Mouse (Mus musculus): ENCODE data around the gene Hoxd8. TPM values are rescaled to one million over a fixed set of nuclear protein-coding genes. Genes with fewer than 3 reads are reported as not detected.

Gene Hoxd8
- total RNA-seq, 2 experiments from 2014 or later: not detected

DNA sequence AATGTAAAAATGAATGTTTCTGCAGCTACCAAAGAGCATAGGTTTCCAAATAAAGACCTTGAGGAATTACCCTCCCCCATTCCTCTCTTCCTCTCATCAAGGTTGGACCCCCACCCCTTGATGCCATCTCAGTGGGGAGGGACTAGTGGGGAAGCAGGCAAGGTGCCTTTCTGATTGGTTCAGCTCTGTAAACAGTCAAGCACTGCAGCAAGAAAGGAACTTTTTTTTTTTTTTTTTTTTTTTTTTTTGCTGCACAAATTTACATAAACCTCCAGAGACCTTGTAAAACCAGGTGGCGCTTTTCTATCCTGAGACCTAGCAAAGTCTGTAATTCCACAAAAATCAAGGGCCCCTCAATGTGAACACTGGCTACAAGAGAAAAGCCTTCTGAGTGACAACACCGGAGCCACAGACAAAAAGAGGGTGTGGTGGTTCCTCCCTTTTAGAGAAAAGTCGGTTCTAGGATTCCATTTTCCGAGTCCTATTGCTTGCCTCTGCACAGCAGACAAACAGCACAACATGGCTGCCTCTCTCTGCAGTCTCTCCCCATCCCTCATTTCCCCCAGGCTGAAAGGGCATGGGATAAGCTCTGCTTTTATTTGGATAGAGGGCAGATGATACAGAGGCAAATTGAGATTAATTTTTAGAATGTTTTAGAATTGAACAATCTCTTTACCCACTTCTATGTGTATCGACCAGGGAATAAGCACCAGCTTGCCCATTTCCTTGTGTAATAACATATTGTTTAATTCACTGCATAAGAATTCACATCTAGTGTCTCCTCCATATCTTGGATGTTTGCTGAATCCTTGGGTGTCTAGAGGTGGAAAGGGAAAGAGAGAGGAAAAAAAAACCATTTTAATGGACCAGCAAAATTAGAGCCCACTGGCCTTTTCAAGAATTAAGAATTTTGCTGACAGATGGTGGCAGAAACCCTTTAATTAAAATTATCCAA lies 5.3 kb downstream of the Hoxd8 start:
- ATAC-seq (replicated peaks; ENCODE audit: low FRiP score, poor library complexity, severe bottlenecking): no peak

DNA sequence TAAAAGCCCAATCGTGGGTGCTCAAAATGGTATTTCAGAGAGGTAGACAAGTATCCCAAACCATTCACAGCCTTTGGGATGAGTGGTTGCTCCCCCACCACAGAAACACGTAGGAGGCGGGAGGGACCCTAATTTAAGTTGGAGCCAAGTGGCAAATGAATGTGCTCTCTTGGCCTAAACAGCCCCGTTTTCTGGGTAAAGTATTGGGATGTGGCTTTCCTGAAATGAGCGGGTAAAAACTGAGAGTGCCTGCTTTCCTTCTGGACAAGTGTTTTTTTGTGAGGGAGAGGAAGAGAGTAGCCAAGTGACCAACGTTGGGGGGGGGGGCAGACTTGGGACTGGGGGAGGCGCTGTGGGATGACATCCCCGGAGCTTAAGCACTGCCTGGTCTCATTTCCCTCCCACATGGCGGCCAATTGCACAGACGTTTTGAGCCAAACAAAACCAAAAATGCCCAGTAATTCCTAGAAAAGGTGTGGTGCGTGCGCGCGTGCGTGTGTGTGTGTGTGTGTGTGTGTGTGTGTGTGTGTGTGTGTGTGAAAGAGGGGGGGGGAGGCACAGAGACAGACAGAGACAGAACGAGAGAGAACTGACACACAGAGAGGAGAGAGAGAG lies 6.6 kb downstream of the Hoxd8 start:
- ATAC-seq (replicated peaks; ENCODE audit: low FRiP score, poor library complexity, severe bottlenecking): no peak

DNA sequence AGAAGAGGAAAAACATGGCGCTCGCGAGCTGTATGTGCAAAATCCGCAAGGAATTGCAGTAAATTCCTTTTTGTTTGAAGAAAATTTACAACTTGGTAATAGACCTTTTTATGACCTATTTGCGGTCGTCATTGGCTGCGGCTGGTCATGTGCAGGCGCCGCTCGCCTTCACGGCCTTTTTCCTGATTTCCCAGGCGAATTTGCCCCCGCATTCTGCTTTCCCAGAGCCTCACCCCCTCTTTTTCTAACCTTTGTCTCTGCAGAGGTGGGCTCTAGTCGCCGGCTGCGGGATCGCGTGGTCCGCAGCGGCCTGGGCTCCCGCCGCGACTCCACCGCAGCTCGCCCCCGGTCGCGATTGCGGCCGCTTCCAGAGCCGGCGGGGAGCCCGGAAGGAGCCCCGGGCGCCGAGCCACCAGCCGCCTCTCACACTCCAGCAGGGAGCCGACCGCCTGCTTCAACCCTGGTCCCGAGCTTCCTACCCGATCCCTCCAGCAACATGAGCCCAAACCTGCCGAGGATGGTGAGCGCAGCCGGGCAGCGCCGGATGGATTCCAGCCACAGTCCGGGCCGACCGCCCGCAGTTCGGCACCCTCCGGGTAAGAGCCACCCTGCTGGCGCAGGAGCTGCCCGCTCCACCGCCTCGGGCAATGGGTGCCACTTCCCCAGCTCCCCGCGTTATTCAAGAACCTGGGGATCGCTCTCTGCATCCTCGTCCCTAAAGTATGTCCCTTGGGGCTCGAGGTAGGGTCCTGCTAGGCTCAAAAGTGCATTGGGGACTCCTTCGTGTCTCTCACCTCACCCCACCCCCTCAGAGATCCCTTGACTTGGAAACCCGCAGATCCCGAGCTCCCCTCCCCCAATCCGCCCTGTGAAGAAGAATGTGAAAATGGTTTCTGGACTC lies 7.6 kb downstream of the Hoxd8 start, which contains the start of the genes Hoxd3 and Hoxd4:
Gene Hoxd3, plus strand, starts transcription at position 207 of the 901 bp plus-strand sequence.
Gene Hoxd4, plus strand, starts transcription at position 209 of the 901 bp plus-strand sequence.
- no peak for ATAC-seq (replicated peaks; ENCODE audit: low FRiP score, poor library complexity, severe bottlenecking)

DNA sequence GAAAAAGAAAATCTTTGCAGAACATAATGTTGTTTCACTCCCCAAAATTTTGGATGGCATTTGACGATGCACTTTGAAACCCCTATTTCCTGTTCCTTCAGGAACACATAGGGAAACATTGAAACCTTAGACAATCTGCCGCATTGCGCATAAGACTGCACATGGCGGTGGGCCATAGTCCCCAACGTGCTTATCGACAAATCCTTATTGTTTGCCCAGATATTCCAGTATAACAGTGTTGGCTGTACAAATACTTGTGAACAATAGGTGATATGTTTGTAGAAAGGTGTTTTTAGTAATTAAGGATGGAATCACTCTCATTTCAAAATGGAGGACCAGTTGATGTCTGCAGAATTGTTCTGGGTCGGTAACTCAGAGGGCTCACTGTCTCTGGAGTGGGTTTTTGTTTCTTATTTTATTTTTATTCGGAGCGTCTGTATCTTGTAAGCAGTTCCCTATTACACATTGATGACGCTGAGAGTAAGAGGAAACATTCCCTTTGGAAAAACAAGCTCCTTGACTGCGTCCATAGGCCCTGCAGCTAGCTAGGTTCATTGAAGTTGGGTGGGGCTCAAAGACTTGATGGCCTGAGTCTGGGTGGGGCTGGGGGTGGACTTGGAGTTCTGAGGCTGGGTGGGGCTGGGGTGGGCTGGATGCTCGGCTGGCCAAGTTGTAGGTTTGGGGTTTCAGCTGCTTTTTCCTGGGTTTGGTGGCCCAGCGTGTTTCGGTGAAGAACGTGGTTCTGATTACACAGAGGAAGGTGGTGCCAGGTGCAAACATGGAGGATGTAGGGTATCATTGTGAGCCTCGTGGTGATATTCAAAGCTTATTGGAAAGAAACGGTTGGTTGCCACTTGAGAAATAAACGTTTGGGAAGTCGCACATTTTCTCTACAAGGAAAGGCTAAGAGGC lies 9.1 kb downstream of the Hoxd8 start:
- no peak for ATAC-seq (replicated peaks; ENCODE audit: low FRiP score, poor library complexity, severe bottlenecking)

DNA sequence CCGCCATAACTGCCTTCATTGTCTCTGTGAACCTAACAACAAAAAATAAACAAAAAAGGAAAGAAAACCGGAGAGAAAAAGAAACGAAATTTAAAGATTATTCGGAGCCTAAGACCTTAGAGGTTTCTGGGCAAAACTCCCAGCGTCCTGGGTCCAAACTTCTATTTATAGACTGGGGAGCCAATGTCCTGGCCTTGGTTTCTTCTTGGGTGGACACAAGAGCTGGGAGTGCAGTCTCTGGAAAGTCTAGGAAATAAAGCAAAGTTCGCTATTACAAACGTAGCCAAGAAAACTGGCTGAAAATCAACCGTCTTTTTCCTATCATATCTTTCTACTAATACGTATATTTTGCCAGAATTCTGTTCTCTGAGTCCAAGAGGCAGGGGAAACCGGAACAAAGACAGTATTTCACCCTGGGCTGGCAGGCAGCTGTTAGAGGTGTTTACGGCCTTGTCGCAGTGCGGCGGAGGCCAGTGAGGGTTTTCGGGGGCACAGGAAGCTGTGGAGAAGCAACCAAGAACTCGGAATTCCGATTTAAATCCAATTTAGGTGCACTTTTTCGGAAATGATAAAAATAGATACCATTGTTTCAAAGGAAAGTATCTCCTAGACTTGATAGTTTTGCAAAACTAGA lies 9.9 kb downstream of the Hoxd8 start:
- no peak for ATAC-seq (replicated peaks; ENCODE audit: low FRiP score, poor library complexity, severe bottlenecking)

DNA sequence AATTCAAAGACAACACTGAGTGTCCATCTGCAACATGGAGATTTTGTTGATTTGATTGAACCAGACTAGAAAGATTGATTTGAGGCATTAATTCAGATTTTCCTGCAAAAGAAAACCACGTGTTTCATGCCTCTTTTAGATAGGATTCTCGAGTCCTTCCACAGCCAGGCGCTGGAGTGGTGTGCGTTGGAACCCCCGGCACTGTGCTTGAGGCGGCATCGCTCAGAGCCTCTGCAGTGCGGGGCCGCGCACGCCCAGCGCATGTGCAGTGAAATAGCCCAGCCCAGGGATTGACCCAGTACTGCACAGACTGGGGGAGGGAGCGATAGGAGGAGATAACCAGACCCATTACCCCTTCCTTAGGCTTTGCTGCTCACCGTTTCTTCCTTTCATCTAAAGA lies 10.5 kb downstream of the Hoxd8 start:
- no peak for ATAC-seq (replicated peaks; ENCODE audit: low FRiP score, poor library complexity, severe bottlenecking)

DNA sequence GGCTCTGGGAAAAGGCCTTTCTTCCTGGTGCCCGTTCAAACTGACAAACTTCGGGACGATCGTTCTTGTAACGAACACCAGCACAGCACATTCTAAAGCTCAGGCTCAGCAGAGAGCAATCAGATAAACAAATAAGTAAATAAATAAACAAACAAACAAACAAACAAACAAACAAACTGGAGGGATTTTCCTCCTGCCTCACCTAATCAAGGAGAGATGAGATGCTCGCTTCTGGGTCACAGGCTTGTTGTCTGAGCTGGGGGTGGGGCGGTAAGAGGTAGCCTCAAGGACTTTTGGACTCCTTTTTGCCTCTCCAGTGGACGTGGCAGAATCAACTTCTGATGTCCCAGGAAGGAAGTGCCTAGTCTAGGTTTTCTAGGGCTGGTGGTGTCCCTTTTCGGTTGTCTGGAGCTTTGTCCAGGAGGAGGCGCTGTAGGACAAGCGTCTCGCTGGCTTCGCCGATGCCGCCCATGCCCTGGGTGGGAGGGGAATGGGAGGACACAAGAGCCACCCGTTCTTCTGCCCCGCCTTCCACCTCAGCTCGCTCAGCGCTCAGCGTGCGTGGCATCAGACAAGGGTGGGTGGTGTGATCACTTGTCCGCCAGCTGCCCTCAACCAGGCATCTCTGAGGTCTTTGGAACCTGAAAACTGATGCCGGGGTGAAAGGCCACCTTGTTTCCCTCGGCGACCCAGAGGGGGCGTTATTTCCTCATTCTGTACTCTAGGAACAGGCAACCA lies 11.3 kb downstream of the Hoxd8 start:
- ATAC-seq (replicated peaks; ENCODE audit: low FRiP score, poor library complexity, severe bottlenecking): no peak

DNA sequence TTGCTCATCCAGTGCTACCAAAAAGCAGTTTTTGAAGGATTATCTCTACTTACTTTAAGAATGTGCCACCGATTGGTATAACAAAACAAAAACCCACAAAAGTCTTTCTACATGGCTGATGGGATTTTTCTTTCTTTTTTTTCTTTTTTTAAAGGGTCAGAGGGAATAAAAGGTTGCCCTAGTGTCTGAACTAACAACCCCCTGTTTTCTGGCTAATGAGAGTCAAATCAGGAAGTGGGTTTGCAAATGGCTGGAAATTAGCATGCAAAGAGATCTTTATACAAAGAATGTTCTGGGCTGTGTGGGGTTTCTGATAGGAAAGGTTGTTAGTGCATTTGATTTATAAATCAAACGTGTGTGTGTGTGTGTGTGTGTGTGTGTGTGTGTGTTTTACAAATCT lies 16.0 kb downstream of the Hoxd8 start:
- no peak for ATAC-seq (replicated peaks; ENCODE audit: low FRiP score, poor library complexity, severe bottlenecking)

DNA sequence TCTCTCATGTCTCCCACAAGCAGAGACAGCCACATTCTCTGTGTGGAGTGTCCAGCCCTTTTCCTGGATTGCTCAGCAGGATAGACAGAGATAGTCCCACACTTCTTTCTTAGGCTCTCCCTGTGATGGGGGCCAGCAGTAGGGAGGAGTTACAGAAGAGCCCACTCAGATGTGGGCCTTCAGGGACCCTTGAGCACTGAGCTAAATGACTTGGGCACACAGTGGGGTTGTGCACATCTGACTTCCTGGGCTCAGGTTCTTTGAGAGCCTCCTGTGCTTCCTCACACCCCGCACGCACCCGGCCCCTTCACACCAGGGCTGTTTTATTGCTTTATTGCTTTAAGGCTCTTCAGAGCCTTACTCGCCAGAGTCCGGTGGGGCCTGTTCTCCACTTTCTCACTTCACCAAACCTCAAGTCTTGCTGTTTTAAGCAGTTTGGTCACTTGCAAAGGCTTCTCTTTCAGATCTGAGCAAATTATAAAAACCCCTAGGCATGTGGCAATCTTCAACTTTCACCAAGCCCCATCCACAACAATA lies 16.6 kb downstream of the Hoxd8 start:
- no peak for ATAC-seq (replicated peaks; ENCODE audit: low FRiP score, poor library complexity, severe bottlenecking)

- no peak for ATAC-seq (replicated peaks; ENCODE audit: low FRiP score, poor library complexity, severe bottlenecking)
Observed at GRCm38 (mm10) chr2:74721882-74722281, 17.5 kb downstream of the Hoxd8 start.

- ATAC-seq (replicated peaks; ENCODE audit: low FRiP score, poor library complexity, severe bottlenecking): no peak
Observed at GRCm38 (mm10) chr2:74722949-74723348, 18.5 kb downstream of the Hoxd8 start.

DNA sequence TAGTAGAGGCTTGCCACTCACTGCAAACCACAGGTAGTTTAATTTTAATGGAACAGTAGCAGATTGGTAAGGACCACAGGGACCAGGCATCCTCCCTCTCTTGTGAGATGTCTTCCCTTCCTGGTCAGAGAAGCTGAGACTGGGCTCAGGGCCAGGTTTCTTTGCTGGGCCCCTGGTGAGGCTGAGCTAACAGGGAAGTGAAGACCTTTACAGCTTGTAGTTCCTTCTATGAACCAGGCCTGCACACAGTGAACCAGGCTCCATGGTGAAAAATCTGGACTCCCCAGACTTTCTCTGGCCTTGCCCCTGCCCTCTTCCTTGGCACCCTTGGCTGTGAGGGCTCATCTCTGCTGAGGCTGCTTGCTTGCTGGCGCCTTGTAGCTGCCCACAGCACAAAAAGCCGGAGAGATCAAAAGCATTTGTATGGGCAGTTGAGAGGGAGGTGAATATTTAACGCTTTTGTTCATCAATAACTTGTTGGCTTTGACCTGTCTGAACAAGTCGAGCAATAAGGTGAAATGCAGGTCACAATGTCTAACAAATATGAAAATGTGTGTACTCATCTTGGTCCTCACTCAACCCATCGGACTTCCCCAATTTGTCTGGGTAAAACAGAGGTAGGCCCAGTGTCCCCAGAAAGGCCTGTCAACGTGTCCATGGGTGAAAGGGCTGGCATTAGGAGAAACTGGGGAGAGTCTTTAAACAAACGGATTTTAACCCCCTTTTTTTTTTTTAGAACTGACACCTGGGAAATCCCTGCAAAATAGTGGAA lies 20.0 kb downstream of the Hoxd8 start:
- no peak for ATAC-seq (replicated peaks; ENCODE audit: low FRiP score, poor library complexity, severe bottlenecking)

- ATAC-seq (replicated peaks; ENCODE audit: low FRiP score, poor library complexity, severe bottlenecking): no peak
Observed at GRCm38 (mm10) chr2:74725171-74725570, 20.8 kb downstream of the Hoxd8 start.

DNA sequence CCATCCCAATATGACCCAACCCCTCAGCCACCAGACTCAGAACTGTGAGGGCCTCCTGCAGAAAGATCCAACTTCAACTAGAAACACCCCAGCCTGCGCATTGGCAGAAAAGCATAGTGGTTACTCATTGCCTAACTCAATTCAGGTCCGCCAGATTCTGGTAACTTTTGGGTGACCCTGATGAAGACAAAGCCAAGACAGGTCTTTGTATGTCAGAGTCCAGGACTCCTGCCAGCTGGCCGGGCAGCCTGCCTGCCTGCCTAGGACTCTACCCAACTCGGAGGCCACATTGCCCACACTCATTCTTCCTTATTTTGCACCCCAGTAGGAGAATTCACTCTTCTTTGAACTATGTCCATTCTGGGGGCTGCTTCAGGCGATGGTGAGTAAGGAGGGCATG lies 22.1 kb downstream of the Hoxd8 start, which contains the start of gene Gm28230:
Gene Gm28230, plus strand, starts transcription at position 178 of the 400 bp plus-strand sequence.
- ATAC-seq (replicated peaks; ENCODE audit: low FRiP score, poor library complexity, severe bottlenecking): no peak

DNA sequence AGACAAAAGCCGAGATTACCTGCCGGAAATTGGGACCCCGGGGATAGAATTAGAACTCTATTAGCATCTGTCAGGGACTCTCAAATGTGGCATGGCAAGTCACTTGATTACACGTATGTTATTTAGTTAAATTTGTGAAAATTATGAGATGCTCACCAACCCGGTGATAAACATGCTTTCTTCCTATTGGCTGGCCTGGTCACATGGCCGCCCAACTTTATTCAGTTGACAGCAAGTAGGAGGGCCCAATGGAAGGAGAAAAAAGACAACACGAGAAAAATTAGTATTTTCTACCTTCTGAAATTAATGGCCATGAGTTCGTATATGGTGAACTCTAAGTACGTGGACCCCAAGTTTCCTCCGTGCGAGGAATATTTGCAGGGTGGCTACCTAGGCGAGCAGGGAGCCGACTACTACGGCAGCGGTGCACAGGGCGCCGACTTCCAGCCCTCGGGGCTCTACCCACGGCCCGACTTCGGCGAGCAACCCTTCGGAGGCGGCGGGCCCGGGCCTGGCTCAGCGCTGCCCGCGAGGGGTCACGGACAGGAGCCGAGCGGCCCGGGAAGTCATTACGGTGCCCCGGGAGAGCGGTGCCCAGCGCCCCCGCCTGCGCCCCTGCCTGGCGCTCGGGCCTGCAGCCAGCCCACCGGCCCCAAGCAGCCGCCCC lies 22.7 kb downstream of the Hoxd8 start:
- ATAC-seq (replicated peaks; ENCODE audit: low FRiP score, poor library complexity, severe bottlenecking): no peak

GRCm38 (mm10) chr2:74727640-74728302 lies 23.4 kb downstream of the Hoxd8 start:
- no peak for ATAC-seq (replicated peaks; ENCODE audit: low FRiP score, poor library complexity, severe bottlenecking)

All from erythroid progenitor cell, adult 5-6 weeks (primary cell).